Mouse (Mus musculus) MEL (cell line): Measurements from ENCODE around the gene Marc2. TPM values are rescaled to one million over a fixed set of nuclear protein-coding genes. Genes with fewer than 3 reads are reported as not detected.

ENCODE experiments used
- DNase-seq: peaks from one replicate; pipeline ENCODE4 v3.0.0; 2011; ENCODE audit warnings: low read depth, low spot score
- H3K27ac ChIP-seq: 2 replicates; pipeline ENCODE4 v1.5.1; 2012; ENCODE audit warnings: low read depth, mild to moderate bottlenecking, control low read depth, low read length, moderate library complexity; ENCODE audit not compliant: control insufficient read depth
- H3K27me3 ChIP-seq, 2 experiments: fragments of 150-350 bp in 1 of 2; sonication (generic) in 1 of 2; 2 replicates each; pipeline ENCODE4 v1.6.1; 2012; ENCODE audit warnings: low read length in 2 of 2, mild to moderate bottlenecking in 2 of 2, improper control_type of control experiment in 1 of 2, moderate library complexity in 1 of 2; ENCODE audit not compliant: insufficient read depth in 2 of 2, control insufficient read depth in 1 of 2
- H3K36me3 ChIP-seq, 2 experiments: 2 replicates each; pipeline ENCODE4 v1.6.1; 2012 to 2014; ENCODE audit warnings: low read length in 2 of 2, improper control_type of control experiment in 1 of 2, inconsistent platforms in 1 of 2, mild to moderate bottlenecking in 1 of 2; ENCODE audit not compliant: insufficient read depth in 2 of 2, control insufficient read depth in 1 of 2
- H3K4me1 ChIP-seq, 2 experiments: fragments of 150-350 bp in 1 of 2; sonication (generic) in 1 of 2; 2 replicates each; pipeline ENCODE4 v1.6.1; 2012; ENCODE audit warnings: low read length in 2 of 2, improper control_type of control experiment in 1 of 2, mild to moderate bottlenecking in 1 of 2; ENCODE audit not compliant: insufficient read depth in 2 of 2, control insufficient read depth in 1 of 2
- H3K4me3 ChIP-seq, 2 experiments: fragments of 150-350 bp in 1 of 2; sonication (generic) in 1 of 2; 2 replicates each; pipeline ENCODE4 v1.5.1; 2012; ENCODE audit warnings: low read depth in 2 of 2, low read length in 2 of 2, mild to moderate bottlenecking in 2 of 2, moderate library complexity in 2 of 2, control low read depth in 1 of 2, improper control_type of control experiment in 1 of 2; ENCODE audit not compliant: control insufficient read depth in 1 of 2, insufficient read depth in 1 of 2
- H3K79me2 ChIP-seq: 2 replicates; pipeline ENCODE4 v1.6.1; 2012; ENCODE audit warnings: mild to moderate bottlenecking, low read length, moderate library complexity; ENCODE audit not compliant: control insufficient read depth, poor library complexity, insufficient read depth
- H3K9ac ChIP-seq: 2 replicates; pipeline ENCODE4 v1.6.1; 2012; ENCODE audit warnings: low read depth, mild to moderate bottlenecking, control low read depth, low read length, moderate library complexity; ENCODE audit not compliant: control insufficient read depth, poor library complexity, severe bottlenecking
- H3K9me3 ChIP-seq: fragments of 150-350 bp; sonication (generic); replicated peaks from 2 replicates; pipeline ENCODE4 v1.6.1; 2012; ENCODE audit warnings: mild to moderate bottlenecking, low read length, improper control_type of control experiment, moderate library complexity; ENCODE audit not compliant: insufficient read depth
- BHLHE40 ChIP-seq: IDR thresholded peaks from 2 replicates; pipeline ENCODE4 v1.6.1; 2012; ENCODE audit warnings: low read depth, mild to moderate bottlenecking, inconsistent platforms, low read length, improper control_type of control experiment, borderline replicate concordance
- CHD1 ChIP-seq: IDR thresholded peaks from 2 replicates; pipeline ENCODE4 v1.6.1; 2012; ENCODE audit warnings: low read depth, mild to moderate bottlenecking, inconsistent platforms, low read length, improper control_type of control experiment
- CHD2 ChIP-seq: IDR thresholded peaks from 2 replicates; pipeline ENCODE4 v1.6.1; 2011; ENCODE audit warnings: low read length, improper control_type of control experiment
- CTCF ChIP-seq, 3 experiments: IDR thresholded peaks in 2 of 3; conservative IDR thresholded peaks in 1 of 3; 2 replicates each; pipeline ENCODE4 v1.5.1; 2011 to 2012; ENCODE audit warnings: low read length in 3 of 3, low read depth in 2 of 3, mild to moderate bottlenecking in 2 of 3, improper control_type of control experiment in 1 of 3, inconsistent platforms in 1 of 3, mixed read lengths in 1 of 3, moderate library complexity in 1 of 3; ENCODE audit not compliant: control insufficient read depth in 1 of 3, insufficient read depth in 1 of 3, poor library complexity in 1 of 3, severe bottlenecking in 1 of 3
- E2F4 ChIP-seq: IDR thresholded peaks from 2 replicates; pipeline ENCODE4 v1.6.1; 2011; ENCODE audit warnings: low read depth, low read length, improper control_type of control experiment, borderline replicate concordance
- ELF1 ChIP-seq: IDR thresholded peaks from 2 replicates; pipeline ENCODE4 v1.6.1; 2014; ENCODE audit warnings: low read depth, mild to moderate bottlenecking, inconsistent platforms, low read length, improper control_type of control experiment, moderate library complexity
- ETS1 ChIP-seq: IDR thresholded peaks from 2 replicates; pipeline ENCODE4 v1.6.1; 2012; ENCODE audit warnings: low read depth, mild to moderate bottlenecking, inconsistent platforms, low read length, improper control_type of control experiment, moderate library complexity
- GABPA ChIP-seq: IDR thresholded peaks from 2 replicates; pipeline ENCODE4 v1.6.1; 2012; ENCODE audit warnings: low read depth, mild to moderate bottlenecking, inconsistent platforms, low read length, improper control_type of control experiment, moderate library complexity
- GATA1 ChIP-seq: IDR thresholded peaks from 2 replicates; pipeline ENCODE4 v1.6.1; 2011; ENCODE audit warnings: low read depth, low read length, improper control_type of control experiment
- JUND ChIP-seq: IDR thresholded peaks from 2 replicates; pipeline ENCODE4 v1.6.1; 2011; ENCODE audit warnings: low read depth, mild to moderate bottlenecking, improper control_type of control experiment, low read length
- KAT2A ChIP-seq: conservative IDR thresholded peaks from 2 replicates; pipeline ENCODE4 v1.6.1; 2012; ENCODE audit warnings: low read depth, low read length, improper control_type of control experiment, inconsistent platforms
- MAFK ChIP-seq: IDR thresholded peaks from 2 replicates; pipeline ENCODE4 v1.6.1; 2011; ENCODE audit warnings: low read depth, mild to moderate bottlenecking, low read length, improper control_type of control experiment, borderline replicate concordance
- MAX ChIP-seq: IDR thresholded peaks from 2 replicates; pipeline ENCODE4 v1.6.1; 2011; ENCODE audit warnings: low read length, improper control_type of control experiment
- MAZ ChIP-seq: IDR thresholded peaks from 2 replicates; pipeline ENCODE4 v1.6.1; 2012; ENCODE audit warnings: low read depth, mild to moderate bottlenecking, inconsistent platforms, low read length, improper control_type of control experiment
- MYB ChIP-seq: IDR thresholded peaks from 2 replicates; pipeline ENCODE4 v1.6.1; 2011; ENCODE audit warnings: mild to moderate bottlenecking, low read depth, low read length, improper control_type of control experiment
- MYC ChIP-seq: IDR thresholded peaks from 2 replicates; pipeline ENCODE4 v1.6.1; 2011; ENCODE audit warnings: low read depth, mild to moderate bottlenecking, low read length, improper control_type of control experiment, moderate library complexity
- NELFE ChIP-seq: IDR thresholded peaks from 2 replicates; pipeline ENCODE4 v1.6.1; 2011; ENCODE audit warnings: low read depth, low read length, improper control_type of control experiment
- POLR2A ChIP-seq, 2 experiments: IDR thresholded peaks; 2 replicates each; pipeline ENCODE4 v1.6.1; 2011 to 2012; ENCODE audit warnings: low read length in 2 of 2, mild to moderate bottlenecking in 2 of 2, control low read depth in 1 of 2, improper control_type of control experiment in 1 of 2, low read depth in 1 of 2, moderate library complexity in 1 of 2; ENCODE audit not compliant: control insufficient read depth in 1 of 2, insufficient read depth in 1 of 2, poor library complexity in 1 of 2
- POLR2AphosphoS2 ChIP-seq: IDR thresholded peaks from 2 replicates; pipeline ENCODE4 v1.6.1; 2011; ENCODE audit warnings: low read length, improper control_type of control experiment
- POLR2AphosphoS5 ChIP-seq: IDR thresholded peaks from 2 replicates; pipeline ENCODE4 v1.6.1; 2012; ENCODE audit warnings: low read depth, borderline replicate concordance, mild to moderate bottlenecking, inconsistent platforms, low read length, moderate library complexity, mixed read lengths
- SMC3 ChIP-seq: IDR thresholded peaks from 2 replicates; pipeline ENCODE4 v1.6.1; 2011; ENCODE audit warnings: low read depth, low read length, improper control_type of control experiment
- TAL1 ChIP-seq: IDR thresholded peaks from 2 replicates; pipeline ENCODE4 v1.6.1; 2012; ENCODE audit warnings: mild to moderate bottlenecking, inconsistent platforms, low read length, moderate library complexity, mixed read lengths
- TBP ChIP-seq: IDR thresholded peaks from 2 replicates; pipeline ENCODE4 v1.8.0; 2011; ENCODE audit warnings: low read depth, low read length, improper control_type of control experiment
- TCF12 ChIP-seq: IDR thresholded peaks from 2 replicates; pipeline ENCODE4 v1.6.1; 2014; ENCODE audit warnings: low read depth, mild to moderate bottlenecking, inconsistent platforms, low read length, improper control_type of control experiment, moderate library complexity
- UBTF ChIP-seq: IDR thresholded peaks from 2 replicates; pipeline ENCODE4 v1.6.1; 2012; ENCODE audit warnings: low read depth, mild to moderate bottlenecking, inconsistent platforms, low read length, improper control_type of control experiment, moderate library complexity, borderline replicate concordance; ENCODE audit not compliant: insufficient read depth
- USF1 ChIP-seq: IDR thresholded peaks from 2 replicates; pipeline ENCODE4 v1.6.1; 2014; ENCODE audit warnings: low read depth, mild to moderate bottlenecking, inconsistent platforms, low read length, improper control_type of control experiment, moderate library complexity
- USF2 ChIP-seq, 2 experiments: IDR thresholded peaks; 2 replicates each; pipeline ENCODE4 v1.6.1; 2011 to 2012; ENCODE audit warnings: improper control_type of control experiment in 2 of 2, low read length in 2 of 2, borderline replicate concordance in 1 of 2, inconsistent platforms in 1 of 2, low read depth in 1 of 2, mild to moderate bottlenecking in 1 of 2; ENCODE audit not compliant: insufficient read depth in 1 of 2
- ZC3H11A ChIP-seq: IDR thresholded peaks from 2 replicates; pipeline ENCODE4 v1.6.1; 2012; ENCODE audit warnings: low read depth, mild to moderate bottlenecking, inconsistent platforms, low read length, improper control_type of control experiment
- ZKSCAN1 ChIP-seq: IDR thresholded peaks from 2 replicates; pipeline ENCODE4 v1.6.1; 2012; ENCODE audit warnings: low read depth, mild to moderate bottlenecking, inconsistent platforms, low read length, improper control_type of control experiment, moderate library complexity
- ZMIZ1 ChIP-seq: IDR thresholded peaks from 2 replicates; pipeline ENCODE4 v1.6.1; 2012; ENCODE audit warnings: low read depth, mild to moderate bottlenecking, inconsistent platforms, low read length, improper control_type of control experiment, moderate library complexity
- ZNF384 ChIP-seq: IDR thresholded peaks from 2 replicates; pipeline ENCODE4 v1.6.1; 2012; ENCODE audit warnings: low read depth, mild to moderate bottlenecking, inconsistent platforms, low read length, improper control_type of control experiment
- polyA plus RNA-seq, 2 experiments: library from polyadenylated mRNA; stranded (reverse) in 1 of 2; unstranded in 1 of 2; fragments of >175 nt in 1 of 2; fragments of >200 nt in 1 of 2; gene quantifications; 2 replicates each; pipeline versions ENCODE4 v1.2.1 to v1.2.4; 2012; ENCODE audit warnings: low replicate concordance in 2 of 2, low read depth in 1 of 2; ENCODE audit not compliant: insufficient read length in 2 of 2, insufficient read depth in 1 of 2, missing spikeins in 1 of 2
- total RNA-seq: library from RNA; depleted of rRNA; stranded (reverse); fragments of 300-350 nt; gene quantifications from 2 replicates; pipeline ENCODE4 v1.2.3, GENCODE M21; 2012

Gene Marc2
- total and polyA plus RNA-seq, 3 experiments, result 99.4 to 281 TPM; not detected in 1

GRCm38 (mm10) chr1:184793163-184793876 is 52.9 kb downstream of the Marc2 start:
- no peak overlapping the region for H3K9ac ChIP-seq
- H3K36me3 ChIP-seq, result no peaks in the 10 kb centered on the region

DNA sequence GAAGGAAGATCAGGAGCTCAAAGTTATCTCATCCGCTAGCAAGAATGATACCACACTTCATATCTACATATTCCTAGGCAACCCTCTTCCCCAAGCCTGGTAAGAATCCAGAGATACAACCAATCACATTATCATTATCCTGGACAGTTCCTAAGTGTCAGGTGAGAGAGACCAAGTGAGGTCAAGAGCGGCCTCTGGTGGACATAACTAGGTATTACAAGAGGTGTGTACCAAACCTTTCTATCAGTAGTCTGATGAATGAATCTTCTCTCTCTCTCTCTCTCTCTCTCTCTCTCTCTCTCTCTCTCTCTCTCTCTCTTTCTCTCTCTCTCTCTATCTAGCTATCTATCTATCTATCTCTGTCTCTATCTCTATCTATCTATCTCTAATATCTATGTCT is 55.1 kb downstream of the Marc2 start:
- DNase-seq, result peak; percentile 66
- Histone ChIP-seq H3K79me2 (no peaks in the 10 kb centered on the region), H3K9ac (no peak overlapping the region), H3K27ac (no peak overlapping the region), H3K27me3 (no peaks in the 10 kb centered on the region), H3K36me3 (no peaks in the 10 kb centered on the region), H3K4me1 (0 out of 4 replicates have a peak, but pooled peaks cover 0 to 3% of the 10 kb centered on the region in 2 experiments), H3K4me3 (no peak overlapping the region), H3K9me3 (no peaks in the 10 kb centered on the region)
- TF ChIP-seq ZMIZ1 (no peak), UBTF (no peak), POLR2A (IDR thresholded peaks at IDR 0.05; ENCODE audit: control insufficient read depth in 1 of 2, insufficient read depth in 1 of 2, low read depth in 1 of 2, low read length in 2 of 2, poor library complexity in 1 of 2) (no peak), GATA1 (no peak), ZNF384 (no peak), JUND (peak; percentile 79; the same call in 1 of the 2 replicates), TAL1 (no peak), MAX (no peak), CTCF (IDR thresholded peaks at IDR 0.05 in 2 of 3, conservative IDR thresholded peaks at IDR 0.05 in 1 of 3; ENCODE audit: control insufficient read depth in 1 of 3, insufficient read depth in 1 of 3, low read depth in 2 of 3, low read length in 3 of 3, poor library complexity in 1 of 3, severe bottlenecking in 1 of 3) (peak; percentile 55 to 80 (median 78)), ZKSCAN1 (no peak), MYC (no peak), NELFE (no peak), ZC3H11A (peak; percentile 63), TCF12 (no peak), TBP (no peak), SMC3 (peak; percentile 68), BHLHE40 (no peak), POLR2AphosphoS5 (no peak), ELF1 (no peak), CHD1 (no peak), MAZ (no peak), GABPA (no peak), POLR2AphosphoS2 (no peak), MYB (no peak), MAFK (no peak), USF2 (IDR thresholded peaks at IDR 0.05; ENCODE audit: borderline replicate concordance in 1 of 2, insufficient read depth in 1 of 2, low read depth in 1 of 2, low read length in 2 of 2) (no peak), USF1 (no peak), ETS1 (no peak), CHD2 (no peak)

More at GRCm38 (mm10) chr1:184793163-184793876, 52.9 kb downstream of the Marc2 start:
- no peak for DNase-seq
- Histone ChIP-seq H3K4me1 (no peaks in the 10 kb centered on the region), H3K9me3 (no peaks in the 10 kb centered on the region), H3K27me3 (no peaks in the 10 kb centered on the region), H3K27ac (no peak overlapping the region), H3K4me3 (no peak overlapping the region), H3K79me2 (no peaks in the 10 kb centered on the region)
- no peak for TF ChIP-seq ZC3H11A
- TF ChIP-seq POLR2AphosphoS2, result no peak
- TF ChIP-seq E2F4, result no peak
- no peak for TF ChIP-seq CTCF (IDR thresholded peaks at IDR 0.05 in 2 of 3, conservative IDR thresholded peaks at IDR 0.05 in 1 of 3; ENCODE audit: control insufficient read depth in 1 of 3, insufficient read depth in 1 of 3, low read depth in 2 of 3, low read length in 3 of 3, poor library complexity in 1 of 3, severe bottlenecking in 1 of 3)
- TF ChIP-seq KAT2A, result no peak
- TF ChIP-seq ZNF384, result no peak
